Mouse (Mus musculus) MEL (cell line): ENCODE data around the gene Aldh9a1.

Experiments used
- CTCF ChIP-seq, 3 experiments: IDR thresholded peaks in 2 of 3; conservative IDR thresholded peaks in 1 of 3; 2 replicates each; pipeline ENCODE4 v1.5.1; 2011 to 2012; ENCODE audit warnings: low read length in 3 of 3, low read depth in 2 of 3, mild to moderate bottlenecking in 2 of 3, improper control_type of control experiment in 1 of 3, inconsistent platforms in 1 of 3, mixed read lengths in 1 of 3, moderate library complexity in 1 of 3; ENCODE audit not compliant: control insufficient read depth in 1 of 3, insufficient read depth in 1 of 3, poor library complexity in 1 of 3, severe bottlenecking in 1 of 3
- EP300 ChIP-seq, 2 experiments: IDR thresholded peaks; 2 replicates each; pipeline ENCODE4 v1.6.1; 2011; ENCODE audit warnings: improper control_type of control experiment in 2 of 2, low read length in 2 of 2, low read depth in 1 of 2, mild to moderate bottlenecking in 1 of 2

GRCm38 (mm10) chr1:167331106-167331505 lies 18.7 kb upstream of the Aldh9a1 start:
- TF ChIP-seq CTCF (IDR thresholded peaks at IDR 0.05 in 2 of 3, conservative IDR thresholded peaks at IDR 0.05 in 1 of 3; ENCODE audit: control insufficient read depth in 1 of 3, insufficient read depth in 1 of 3, low read depth in 2 of 3, low read length in 3 of 3, poor library complexity in 1 of 3, severe bottlenecking in 1 of 3): no peak
- no peak for TF ChIP-seq EP300 (IDR thresholded peaks at IDR 0.05; ENCODE audit: low read depth in 1 of 2, low read length in 2 of 2)
